Mouse (Mus musculus): ENCODE results near the gene Gm20503. TPM values are rescaled to one million over a fixed set of nuclear protein-coding genes. Genes with fewer than 3 reads are reported as not detected.

The Gm20503 gene
- 2.3 TPM for polyA plus RNA-seq (2017; shearing (Covaris generic))

DNA sequence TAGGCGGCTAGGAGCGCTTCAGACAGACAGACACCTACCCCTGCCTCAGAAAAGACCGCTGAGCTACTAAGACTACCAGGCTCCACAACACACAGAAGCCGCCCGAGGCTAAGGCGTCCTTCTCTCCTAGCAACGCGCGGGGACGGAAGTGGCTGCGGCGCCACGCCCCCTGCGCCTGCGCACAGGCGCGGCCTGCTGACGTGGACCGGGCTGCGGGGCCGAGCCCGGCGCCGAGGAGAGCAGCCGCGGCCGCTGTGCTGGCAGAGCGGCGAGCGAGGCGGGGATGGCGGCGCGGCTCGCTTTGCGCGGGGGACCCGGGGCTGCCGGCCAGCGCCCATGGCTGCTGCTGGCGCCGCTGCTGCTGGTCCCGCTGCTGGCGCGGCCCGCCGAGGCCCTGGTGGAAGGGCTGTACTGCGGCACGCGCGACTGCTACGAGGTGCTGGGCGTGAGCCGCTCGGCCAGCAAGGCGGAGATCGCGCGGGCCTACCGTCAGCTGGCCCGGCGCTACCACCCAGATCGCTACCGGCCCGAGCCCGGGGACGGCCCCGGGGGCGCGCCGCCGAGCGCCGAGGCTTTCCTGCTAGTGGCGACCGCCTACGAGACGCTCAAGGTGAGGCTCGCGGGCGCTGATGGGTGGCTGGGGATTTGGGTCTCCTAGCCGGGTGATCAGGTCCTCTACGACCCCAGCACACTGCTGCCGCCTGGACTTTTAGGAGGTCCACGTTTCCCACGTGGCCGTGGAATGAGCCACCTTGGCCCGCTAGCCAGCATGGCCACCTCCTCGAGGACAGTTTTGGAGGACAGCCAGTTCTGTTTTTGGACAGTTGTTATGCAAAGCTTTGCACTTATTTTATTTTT is at the start of gene Gm20503:
Gene Gm20503, plus strand, starts transcription at position 263 of the 858 bp plus-strand sequence.

DNA sequence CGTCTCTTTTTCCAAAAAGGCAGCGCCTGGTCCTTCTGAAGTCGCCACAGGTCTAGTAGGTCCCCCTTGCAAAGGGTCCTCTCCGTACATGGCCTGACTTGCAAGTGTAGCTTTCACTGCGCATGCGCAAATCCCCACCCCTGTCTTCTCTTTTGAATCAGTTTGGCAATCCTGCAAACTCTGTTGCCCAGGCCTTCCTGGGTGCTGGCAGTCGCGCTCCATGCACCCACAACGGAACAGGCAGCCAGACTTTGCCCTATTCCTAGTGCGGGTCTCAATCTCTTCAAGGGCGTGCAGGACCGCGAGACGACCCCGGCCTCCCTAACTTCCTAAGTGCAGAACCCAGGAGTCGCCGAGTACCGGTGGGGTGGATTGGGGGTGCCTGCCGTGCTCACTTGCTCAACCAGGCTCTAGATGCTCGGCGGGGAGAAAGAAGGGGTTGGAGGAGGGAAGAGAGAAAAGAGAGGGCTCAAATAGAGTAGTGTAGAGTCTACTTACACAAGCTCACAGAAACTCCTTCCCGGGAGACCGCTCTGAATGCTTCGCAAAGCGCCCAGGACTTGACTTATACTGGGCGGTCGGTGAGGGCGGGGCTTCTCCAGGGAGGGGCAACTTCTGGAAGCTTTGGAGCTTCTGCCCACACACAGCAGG is 16.3 kb upstream of the Gm20503 start, which contains the start of gene Ptgr1:
Gene Ptgr1, minus strand, starts transcription at position 580 of the 651 bp plus-strand sequence.

DNA sequence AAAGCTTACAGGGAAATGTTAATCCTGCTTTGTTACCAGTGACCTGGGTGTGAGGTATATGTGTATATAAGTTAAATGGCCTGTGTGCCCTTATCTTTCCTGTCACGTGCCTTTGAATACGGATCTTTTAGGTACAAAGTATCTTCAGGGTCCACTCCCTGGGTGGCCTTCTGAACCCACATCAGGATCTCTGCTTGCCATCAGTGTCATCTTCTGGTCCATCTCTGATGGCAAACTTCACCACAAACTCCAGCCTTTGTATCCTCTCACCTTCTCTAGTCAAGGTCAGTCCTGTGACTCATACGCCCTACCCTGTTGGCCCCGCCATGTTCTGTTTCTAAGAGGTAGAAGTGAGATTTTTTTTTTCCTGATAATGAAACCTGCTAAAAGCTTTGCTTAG is 8.2 kb upstream of the Gm20503 start, which contains the start of gene Dnajc25:
Gene Dnajc25, plus strand, starts transcription at position 301 of the 400 bp plus-strand sequence.

DNA sequence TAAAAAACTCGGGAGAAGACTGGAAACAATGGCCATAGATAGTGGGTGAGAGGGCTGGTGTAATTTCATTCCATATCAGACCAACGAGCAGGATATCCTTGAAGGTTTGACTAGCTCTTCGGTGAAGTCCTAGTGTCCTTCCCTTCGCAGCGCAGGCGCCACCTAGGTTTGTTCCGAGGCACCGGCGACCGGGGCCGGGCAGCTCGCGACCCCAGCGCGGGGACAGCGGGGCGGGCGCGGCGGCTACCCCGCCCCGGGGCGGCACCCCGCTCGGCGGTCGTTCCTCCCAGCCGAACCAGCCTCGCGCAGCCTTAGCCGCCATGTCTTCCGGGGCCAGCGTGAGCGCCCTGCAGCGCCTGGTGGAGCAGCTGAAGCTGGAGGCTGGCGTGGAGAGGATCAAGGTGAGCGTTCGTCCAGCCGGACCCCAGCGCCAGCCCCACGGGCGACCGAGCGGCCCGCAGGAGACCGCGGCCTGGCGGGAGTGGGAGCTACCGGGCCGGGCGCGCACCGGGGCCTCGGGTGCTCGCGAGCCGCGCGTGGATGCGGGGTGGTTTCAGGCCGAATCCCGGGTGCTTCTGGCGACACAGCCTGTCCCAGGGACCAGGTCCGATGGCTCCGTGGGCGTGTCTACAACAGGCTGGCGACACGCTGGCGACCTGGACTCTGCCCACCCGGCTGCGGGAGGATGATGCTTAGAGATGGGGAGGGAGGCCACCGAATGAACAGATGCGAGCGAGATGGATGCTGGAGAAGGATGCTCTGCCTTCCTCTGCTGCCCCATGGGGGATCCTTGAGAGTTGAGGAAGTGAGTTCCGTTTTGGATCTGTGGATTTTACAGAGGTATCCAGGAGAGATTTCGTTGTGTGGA is 32.1 kb downstream of the Gm20503 start, which contains the start of gene Gng10:
Gene Gng10, plus strand, starts transcription at position 171 of the 868 bp plus-strand sequence.

Other genes starting within 250 kb of the Gm20503 start
- gene Olfr267, start 215.5 kb upstream of the Gm20503 start, polyA plus RNA-seq (2017; shearing (Covaris generic)) = not detected
- gene Ecpas, start 90.5 kb upstream of the Gm20503 start, polyA plus RNA-seq (2017; shearing (Covaris generic)) = 67.7 TPM
- not detected for gene Zkscan16, start 59.6 kb upstream of the Gm20503 start, polyA plus RNA-seq (2017; shearing (Covaris generic))
- not detected for gene Ptgr1, start 16.1 kb upstream of the Gm20503 start, polyA plus RNA-seq (2017; shearing (Covaris generic))
- 4.0 TPM for gene Dnajc25, start 8.1 kb upstream of the Gm20503 start, polyA plus RNA-seq (2017; shearing (Covaris generic))
- 92.9 TPM for gene Gng10, start 31.9 kb downstream of the Gm20503 start, polyA plus RNA-seq (2017; shearing (Covaris generic))
- not detected for gene AI481877, start 135.8 kb downstream of the Gm20503 start, polyA plus RNA-seq (2017; shearing (Covaris generic))
- 103 TPM for gene Ugcg, start 186.0 kb downstream of the Gm20503 start, polyA plus RNA-seq (2017; shearing (Covaris generic))